Mouse (Mus musculus): Measurements from ENCODE around the gene Vmn2r84. TPM values are rescaled to one million over a fixed set of nuclear protein-coding genes. Genes with fewer than 3 reads are reported as not detected.

Vmn2r84 gene
- polyA plus RNA-seq (2012; fragmentation: generic; extraction: Trizol): not detected

GRCm38 (mm10) chr10:130394232-130394631 lies at the start of gene Vmn2r84:
Vmn2r84 (minus strand) TSS chr10:130394332.

GRCm38 (mm10) chr10:130429603-130430002 lies 35.5 kb upstream of the Vmn2r84 start, which contains the start of gene Vmn2r85:
Vmn2r85 (minus strand) TSS chr10:130429703.

Other genes with a start within 250 kb of the Vmn2r84 start
- gene Olfr825, start 227.6 kb downstream of the Vmn2r84 start, polyA plus RNA-seq (2012; fragmentation: generic; extraction: Trizol): not detected
- not detected for gene Olfr826, start 210.1 kb downstream of the Vmn2r84 start, polyA plus RNA-seq (2012; fragmentation: generic; extraction: Trizol)
- not detected for gene Olfr827, start 179.9 kb downstream of the Vmn2r84 start, polyA plus RNA-seq (2012; fragmentation: generic; extraction: Trizol)
- gene Neurod4, start 114.1 kb downstream of the Vmn2r84 start, polyA plus RNA-seq (2012; fragmentation: generic; extraction: Trizol): not detected
- gene Tespa1, start 71.5 kb downstream of the Vmn2r84 start, polyA plus RNA-seq (2012; fragmentation: generic; extraction: Trizol): not detected
- under 1 TPM in 1 of 2 experiments, not detected in 1; under 0.01 TPM for gene Vmn2r85, start 35.4 kb upstream of the Vmn2r84 start, polyA plus RNA-seq (2012; fragmentation: generic; extraction: Trizol)
- not detected for gene Vmn2r86, start 61.7 kb upstream of the Vmn2r84 start, polyA plus RNA-seq (2012; fragmentation: generic; extraction: Trizol)
- gene Vmn2r87, start 103.1 kb upstream of the Vmn2r84 start, polyA plus RNA-seq (2012; fragmentation: generic; extraction: Trizol): not detected

All from C3H10T1/2 (cell line).